Mouse (Mus musculus) lung, postnatal 0 days (tissue): ENCODE data around the gene Myog.

ENCODE experiments used
- CTCF ChIP-seq: IDR thresholded peaks from 2 replicates; pipeline ENCODE4 v1.5.1; 2016; ENCODE audit warnings: antibody characterized with exemption, mild to moderate bottlenecking
- EP300 ChIP-seq: IDR thresholded peaks from 2 replicates; pipeline ENCODE4 v1.6.1; 2016; ENCODE audit warnings: antibody characterized with exemption, mild to moderate bottlenecking, control low read depth

DNA sequence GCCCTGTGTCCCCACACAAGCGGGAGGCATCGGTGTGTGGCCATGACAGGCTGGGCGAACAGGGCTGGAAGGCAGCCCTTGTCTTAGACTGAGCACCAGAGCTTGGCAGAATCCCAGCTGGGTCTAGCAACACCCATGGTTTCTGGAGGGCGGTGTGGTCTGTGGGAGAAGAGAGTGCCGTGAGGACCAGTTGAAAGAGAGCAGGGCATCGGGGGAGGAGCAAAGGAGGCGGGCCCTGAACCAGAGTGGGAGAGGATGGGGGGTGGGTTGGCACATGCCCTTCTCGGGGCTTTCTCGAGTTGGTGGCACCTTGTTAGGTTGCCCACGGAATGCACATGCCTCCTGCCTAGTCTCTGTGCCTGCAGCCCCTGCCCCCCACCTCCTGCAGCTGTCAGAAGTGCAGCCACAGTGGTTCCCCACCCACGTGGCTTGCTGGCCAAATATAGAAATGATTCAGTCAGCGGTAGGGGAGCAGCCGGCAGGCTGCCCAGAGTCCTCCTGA is 43.0 kb downstream of the Myog start, which contains the start of gene Ppfia4:
- TF ChIP-seq CTCF (no peak), EP300 (no peak)
